Mouse (Mus musculus) liver, adult (tissue): ENCODE measurements around the gene Rpl37.

Experiments used
- GATA4 ChIP-seq: IDR thresholded peaks from 2 replicates; pipeline ENCODE4 v1.6.1; 2014; ENCODE audit warnings: mild to moderate bottlenecking, low read length; ENCODE audit not compliant: insufficient replicate concordance

Rpl37 gene

DNA sequence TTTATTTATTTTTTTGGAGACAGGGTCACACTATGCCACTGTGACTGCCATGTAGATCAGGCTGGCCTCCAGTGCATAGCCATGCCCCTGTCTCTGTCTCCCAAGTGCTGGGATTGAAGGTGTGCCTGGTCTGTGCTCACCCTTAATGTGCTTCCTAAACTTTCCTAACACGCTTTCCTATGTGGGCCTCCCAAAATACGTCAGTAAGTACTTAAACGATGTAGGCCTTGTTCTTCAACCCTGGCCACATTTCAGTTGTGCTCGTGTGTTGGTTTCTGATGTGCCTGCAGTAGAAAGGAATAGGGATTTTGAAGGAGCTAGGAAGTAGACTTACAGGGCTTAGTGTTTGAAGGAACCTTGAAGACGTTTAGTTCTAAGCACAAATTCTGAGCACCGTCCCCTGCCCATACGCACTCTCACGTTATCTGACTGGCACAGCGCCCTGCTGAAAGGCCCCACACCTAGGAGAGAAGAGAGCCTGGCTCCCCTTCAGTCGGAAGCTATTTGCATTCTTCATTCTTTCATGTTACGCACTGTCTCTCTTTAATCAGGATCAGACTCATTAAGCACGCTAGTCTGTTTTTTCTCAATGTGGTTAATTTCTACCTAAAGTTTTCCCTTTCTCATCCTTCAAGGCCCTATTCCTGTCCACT, 48.8 kb downstream of the Rpl37 start:
- TF ChIP-seq GATA4: no peak
